Mouse (Mus musculus): Measurements from ENCODE around the gene Uck2.

DNA sequence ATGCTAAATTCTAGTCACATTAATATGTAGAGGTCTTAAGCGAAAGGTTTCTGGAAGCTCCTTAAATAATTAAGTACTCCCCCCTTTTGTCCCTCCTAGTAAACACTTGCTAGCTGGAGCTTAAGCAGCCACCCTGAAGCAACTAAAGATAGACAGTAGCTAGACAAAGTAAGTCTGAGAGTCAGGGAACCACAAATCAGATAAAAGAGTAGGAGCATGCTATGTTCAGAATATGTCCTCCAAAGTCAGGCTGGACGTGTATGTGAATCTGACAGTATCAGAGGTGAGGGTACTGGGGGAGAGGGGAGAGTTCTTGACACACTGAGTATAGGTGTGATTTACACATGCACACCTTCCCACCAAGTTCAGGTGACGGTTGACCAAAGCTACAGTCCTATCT is 43.6 kb downstream of the Uck2 start:
- TF ChIP-seq CTCF (conservative IDR thresholded peaks at IDR 0.05; ENCODE audit: insufficient read depth, insufficient read length, low read depth, low read length) (no peak), POLR2A (IDR thresholded peaks at IDR 0.05; ENCODE audit: low read depth, low read length) (no peak)

All from kidney, adult 2 months (tissue).